Mouse (Mus musculus): ENCODE data around the gene Stra6l. TPM values are rescaled to one million over a fixed set of nuclear protein-coding genes. Genes with fewer than 3 reads are reported as not detected.

Stra6l gene
- polyA plus RNA-seq, 1 experiment from 2014 or later, result 2.5 TPM

Other genes starting within 250 kb of the Stra6l start
- gene Aldh1b1, start 49.6 kb upstream of the Stra6l start, polyA plus RNA-seq (2016; fragmentation: Nextera tagmentation; extraction: Ambion mirVana), result 29.0 and 30.8 TPM in 2 replicates
- not detected in 2 replicates for gene Igfbpl1, start 21.7 kb upstream of the Stra6l start, polyA plus RNA-seq (2016; fragmentation: Nextera tagmentation; extraction: Ambion mirVana)
- gene Ccdc180, start 41.6 kb downstream of the Stra6l start, polyA plus RNA-seq (2016; fragmentation: Nextera tagmentation; extraction: Ambion mirVana), result 0.12 and 0.13 TPM in 2 replicates
- gene Tdrd7, start 116.7 kb downstream of the Stra6l start, polyA plus RNA-seq (2016; fragmentation: Nextera tagmentation; extraction: Ambion mirVana), result 6.5 and 9.8 TPM in 2 replicates
- gene Tmod1, start 190.3 kb downstream of the Stra6l start, polyA plus RNA-seq (2016; fragmentation: Nextera tagmentation; extraction: Ambion mirVana), result 45.3 and 46.4 TPM in 2 replicates

Data from liver, embryonic 12.5 days (tissue).